Mouse (Mus musculus) layer of hippocampus, adult 11-12 months (tissue): Measurements from ENCODE around the gene Cox7a1.
A peak's percentile ranks its signal among the peaks of the same experiment; 100 is the strongest.

Experiments used
- DNase-seq: peaks from one replicate; pipeline ENCODE4 v3.0.0; 2022; ENCODE audit warnings: low spot score

The Cox7a1 gene

GRCm38 (mm10) chr7:30220008-30220356 is 36.0 kb downstream of the Cox7a1 start:
- no peak for DNase-seq

DNA sequence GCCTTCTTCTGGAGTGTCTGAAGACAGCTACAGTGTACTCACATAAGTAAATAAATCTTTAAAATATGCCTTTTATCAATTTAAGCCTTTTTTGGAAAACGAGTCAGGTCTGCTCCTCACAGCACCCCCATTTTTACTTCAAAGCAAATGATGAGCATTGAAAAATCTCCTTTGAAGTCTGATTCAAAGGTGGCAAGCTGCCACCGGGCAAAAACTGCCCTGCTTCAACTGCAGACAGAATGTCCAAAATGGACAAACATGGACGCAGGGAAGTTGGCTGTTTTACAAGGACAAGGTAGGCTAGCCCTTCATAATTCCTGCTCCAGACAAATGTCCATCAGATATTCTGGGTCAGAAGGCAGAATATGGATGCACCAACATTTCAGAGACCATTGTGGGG is 37.5 kb downstream of the Cox7a1 start:
- no peak for DNase-seq

DNA sequence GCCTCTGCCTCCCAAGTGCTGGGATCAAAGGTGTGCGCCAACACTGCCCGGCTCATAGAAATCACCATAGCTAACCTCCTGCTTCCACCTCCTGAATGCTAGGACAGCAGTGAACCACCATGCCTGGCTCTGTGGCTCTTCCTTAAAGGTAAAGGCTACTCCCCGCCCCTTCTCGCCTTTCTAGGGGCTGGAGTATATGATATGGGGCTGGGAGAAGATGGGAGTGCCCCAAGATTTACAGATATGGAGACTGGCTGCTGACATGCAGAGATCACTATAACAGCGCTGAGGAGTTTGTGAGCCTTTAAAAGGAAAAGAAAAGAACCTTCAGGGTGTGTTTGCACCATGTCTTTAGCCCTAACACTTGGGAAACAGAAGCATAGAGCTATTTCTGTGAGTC is 38.3 kb downstream of the Cox7a1 start:
- no peak for DNase-seq

GRCm38 (mm10) chr7:30224206-30224605 is 40.3 kb downstream of the Cox7a1 start:
- no peak for DNase-seq

- no peak for DNase-seq
These were observed 47.4 kb downstream of the Cox7a1 start for GRCm38 (mm10) chr7:30231328-30231668.

- DNase-seq, result peak; percentile 99
These were observed 47.9 kb downstream of the Cox7a1 start, which contains the start of the genes Polr2i and Tbcb for GRCm38 (mm10) chr7:30231669-30232454. Polr2i (plus strand) TSS chr7:30231948. Tbcb (minus strand) TSS chr7:30232272.

DNA sequence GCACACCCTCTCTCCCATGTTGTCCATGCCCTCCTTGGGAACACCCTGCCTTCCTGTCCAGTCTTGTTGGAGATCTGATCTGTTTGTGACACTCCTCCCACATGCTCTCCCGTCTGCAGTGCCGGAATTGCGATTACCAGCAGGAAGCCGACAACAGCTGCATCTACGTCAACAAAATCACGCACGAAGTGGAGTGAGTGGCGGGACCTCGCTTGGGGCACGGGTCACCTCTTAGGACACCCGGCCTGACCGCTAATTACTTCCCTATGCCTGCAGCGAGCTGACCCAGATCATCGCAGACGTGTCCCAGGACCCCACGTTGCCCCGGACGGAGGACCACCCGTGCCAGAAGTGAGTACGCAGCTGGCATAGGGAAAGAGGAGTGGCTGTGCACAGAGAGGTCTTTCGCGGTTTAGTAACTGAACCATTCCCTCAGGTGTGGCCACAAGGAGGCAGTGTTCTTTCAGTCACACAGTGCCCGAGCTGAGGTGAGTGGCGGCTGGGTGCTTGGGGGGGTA is 48.7 kb downstream of the Cox7a1 start:
- DNase-seq, result peak; percentile 60

GRCm38 (mm10) chr7:30233387-30233786 is 49.4 kb downstream of the Cox7a1 start:
- peak; percentile 24 for DNase-seq

DNA sequence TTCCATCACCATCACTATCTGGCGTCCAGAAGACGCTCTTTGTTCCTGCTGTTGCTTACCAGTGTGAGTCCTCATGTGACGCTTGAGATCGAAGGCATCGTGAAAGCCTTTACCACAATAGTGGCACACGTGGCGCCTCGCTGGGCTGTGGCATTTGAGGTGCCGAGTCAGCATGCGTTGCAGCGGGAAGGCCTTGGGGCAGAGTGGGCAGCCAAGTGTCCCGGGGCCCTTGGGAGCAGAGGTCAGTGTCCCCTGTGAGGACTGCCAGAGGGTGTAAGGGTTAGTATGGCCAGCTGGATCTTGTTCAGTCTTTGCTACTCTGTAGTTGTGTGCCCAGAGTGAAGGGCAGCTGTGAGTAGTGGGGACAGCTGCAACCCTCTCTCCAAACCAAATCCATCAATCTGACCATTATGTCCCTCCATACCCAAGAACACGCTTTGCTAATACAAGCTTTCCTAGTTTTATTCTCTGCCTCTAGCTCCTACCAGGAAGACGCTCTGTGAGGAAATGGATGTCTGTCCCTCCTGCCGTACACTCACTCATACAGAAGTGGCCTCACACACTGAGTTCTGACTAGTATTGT is 50.4 kb downstream of the Cox7a1 start:
- no peak for DNase-seq

DNA sequence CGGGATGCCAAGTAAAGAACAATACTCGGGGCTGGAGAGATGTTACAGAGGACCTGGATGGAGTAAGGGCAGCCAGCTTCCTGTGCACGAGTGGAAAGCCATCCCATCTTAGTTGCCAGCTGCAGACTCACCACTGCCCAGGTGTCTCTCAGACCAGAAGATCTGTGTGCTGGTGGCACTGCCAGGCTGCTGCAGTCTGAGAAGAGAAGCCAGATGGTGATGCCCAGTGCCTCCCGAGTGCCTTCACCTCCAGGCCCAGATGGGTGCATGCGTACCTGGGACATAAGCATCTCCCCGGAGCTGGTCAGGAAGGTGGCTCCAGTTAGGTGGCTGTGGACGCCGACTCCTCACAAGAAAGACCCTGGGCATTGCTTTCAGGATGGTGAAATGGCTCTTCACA is 51.1 kb downstream of the Cox7a1 start:
- no peak for DNase-seq

DNA sequence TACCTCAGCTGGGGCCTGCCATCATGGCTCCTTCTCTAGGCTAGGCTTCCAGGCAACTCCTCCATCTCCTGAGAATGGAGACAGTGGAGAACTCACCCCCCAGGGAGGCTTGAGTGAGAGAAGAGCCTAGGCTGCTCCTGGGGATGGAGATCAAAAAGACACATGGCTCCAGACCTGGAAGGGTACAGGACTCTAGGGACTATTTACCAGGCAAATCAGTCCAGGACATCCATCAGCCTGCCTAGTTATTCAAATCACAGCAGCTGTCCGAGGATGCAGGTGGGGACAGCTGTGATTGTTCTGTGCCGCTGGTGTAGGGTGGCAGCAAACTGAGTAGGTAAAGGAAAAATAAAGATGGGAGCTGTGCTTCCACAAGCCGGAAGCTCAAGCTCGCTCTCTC is 51.7 kb downstream of the Cox7a1 start, which contains the start of gene Ovol3:
Gene Ovol3, minus strand, starts transcription at position 101 of the 400 bp plus-strand sequence.
- no peak for DNase-seq
